ENCODE assay signal across 20 mouse cellular contexts in genomic region chr12:105622981-105623539, GRCm38 (mm10). TPM values are rescaled to one million over a fixed set of nuclear protein-coding genes. Genes with fewer than 3 reads are reported as not detected.
"Had no signal": no experiment of that assay in that cellular context is flagged by ENCODE, and none has a peak within 500 bp of the region (broad histone marks: within the 10 kb centered on the region; RNA-seq: fewer than 3 reads in every experiment).

No protein-coding gene starts in this region.

- ATAC-seq: liver, embryonic 12.5 days had no signal

- H3K4me2 ChIP-seq: limb, embryonic 13.5 days; liver, embryonic 12.5 days; liver, embryonic 15.5 days; midbrain, embryonic 11.5 days had no signal

- H3K27ac ChIP-seq: limb, embryonic 10.5 days; limb, embryonic 13.5 days; liver, embryonic 12.5 days; liver, embryonic 15.5 days had no signal

- H3K4me1 ChIP-seq: liver, embryonic 12.5 days; liver, embryonic 15.5 days had no signal

- H3K27me3 ChIP-seq: limb, embryonic 13.5 days; liver, embryonic 12.5 days; liver, embryonic 15.5 days had no signal

- H3K9ac ChIP-seq: limb, embryonic 13.5 days; liver, embryonic 12.5 days; liver, embryonic 15.5 days had no signal

- H3K4me3 ChIP-seq: limb, embryonic 10.5 days; limb, embryonic 13.5 days; liver, embryonic 12.5 days; liver, embryonic 15.5 days had no signal

- DNase-seq: kidney, adult 11 months; liver; lung, adult 18-20 months; lung, postnatal 14 days; lung, postnatal 4 days; midbrain, embryonic 14.5 days; thymus, postnatal 25 days had no signal

- H3K9me3 ChIP-seq: limb, embryonic 10.5 days; limb, embryonic 13.5 days; liver, embryonic 12.5 days; liver, embryonic 15.5 days had no signal

RNA-seq across cellular contexts. Expression of gene Bdkrb1, which starts 20.2 kb away (rescaled TPM):
- total RNA-seq: layer of hippocampus, adult 18-20 months; layer of hippocampus, postnatal 14 days; left cerebral cortex, adult 8-10 months; left cerebral cortex, postnatal 14 days; megakaryocyte progenitor cell, adult 5-6 weeks; megakaryocyte-erythroid progenitor cell, adult 5-6 weeks had no signal
- polyA plus RNA-seq: intestine, embryonic 14.5 days; limb, embryonic 10.5 days; limb, embryonic 13.5 days; liver, embryonic 12.5 days; liver, embryonic 15.5 days; lung, embryonic 16.5 days; midbrain, embryonic 11.5 days; midbrain, embryonic 14.5 days had no signal
